Mouse (Mus musculus) kidney, postnatal 10 days (tissue): Measurements from ENCODE around the gene Arhgap31.

ENCODE experiments used
- DNase-seq: peaks from one replicate; pipeline ENCODE4 v3.0.0; 2021; ENCODE audit warnings: mixed read lengths

Arhgap31 gene

GRCm38 (mm10) chr16:38724974-38725373, 11.9 kb upstream of the Arhgap31 start:
- peak; percentile 55 for DNase-seq

- peak; percentile 35 for DNase-seq
Measured at GRCm38 (mm10) chr16:38724256-38724655, 11.2 kb upstream of the Arhgap31 start.

- DNase-seq, result peak; percentile 2
Measured at GRCm38 (mm10) chr16:38721377-38721776, 8.3 kb upstream of the Arhgap31 start.

GRCm38 (mm10) chr16:38714259-38714526, 1.1 kb upstream of the Arhgap31 start:
- DNase-seq, result peak; percentile 7

GRCm38 (mm10) chr16:38713404-38714258, 557 bp upstream of the Arhgap31 start:
- peak; percentile 15 for DNase-seq

GRCm38 (mm10) chr16:38712105-38712504, 969 bp downstream of the Arhgap31 start:
- DNase-seq, result no peak

- no peak for DNase-seq
Measured at GRCm38 (mm10) chr16:38711245-38711644, 1.8 kb downstream of the Arhgap31 start.

- DNase-seq, result no peak
Measured at GRCm38 (mm10) chr16:38708962-38709520, 4.0 kb downstream of the Arhgap31 start.

- DNase-seq, result no peak
Measured at GRCm38 (mm10) chr16:38706782-38707181, 6.3 kb downstream of the Arhgap31 start.

- no peak for DNase-seq
Measured at GRCm38 (mm10) chr16:38705531-38706281, 7.4 kb downstream of the Arhgap31 start.

GRCm38 (mm10) chr16:38703501-38703900, 9.6 kb downstream of the Arhgap31 start:
- DNase-seq, result peak; percentile 34

GRCm38 (mm10) chr16:38702316-38702715, 10.8 kb downstream of the Arhgap31 start:
- DNase-seq, result no peak

- no peak for DNase-seq
Measured at GRCm38 (mm10) chr16:38701492-38702185, 11.4 kb downstream of the Arhgap31 start.

GRCm38 (mm10) chr16:38700392-38701162, 12.5 kb downstream of the Arhgap31 start:
- DNase-seq, result no peak

GRCm38 (mm10) chr16:38697611-38698010, 15.5 kb downstream of the Arhgap31 start:
- no peak for DNase-seq

- DNase-seq, result no peak
Measured at GRCm38 (mm10) chr16:38695557-38695956, 17.5 kb downstream of the Arhgap31 start.

- DNase-seq, result no peak
Measured at GRCm38 (mm10) chr16:38694906-38695540, 18.1 kb downstream of the Arhgap31 start.

- no peak for DNase-seq
Measured at GRCm38 (mm10) chr16:38690501-38690900, 22.6 kb downstream of the Arhgap31 start.

- no peak for DNase-seq
Measured at GRCm38 (mm10) chr16:38689786-38690185, 23.3 kb downstream of the Arhgap31 start.

GRCm38 (mm10) chr16:38688531-38689264, 24.4 kb downstream of the Arhgap31 start:
- DNase-seq, result no peak

GRCm38 (mm10) chr16:38687673-38688072, 25.4 kb downstream of the Arhgap31 start:
- no peak for DNase-seq
